Comparison of ENCODE assay signal across 13 mouse cellular contexts in genomic region chr16:12901096-12901995, GRCm38 (mm10).
DNase-seq lines count a peak whose midpoint lies in the region; ATAC-seq lines count a peak whose summit lies in the region.
"Had no signal": no experiment of that assay in that cellular context is flagged by ENCODE, and none has a peak within 500 bp of the region (broad histone marks: within the 10 kb centered on the region; RNA-seq: fewer than 3 reads in every experiment).

No protein-coding gene starts in this region.

- no peaks in the 10 kb centered on the region for H3K36me3 ChIP-seq in kidney, embryonic 14.5 days (ENCODE audit: control insufficient read depth, insufficient read depth, low read length)
- no peaks in the 10 kb centered on the region for H3K36me3 ChIP-seq in forebrain, embryonic 13.5 days (ENCODE audit: poor library complexity, severe bottlenecking)
- H3K36me3 ChIP-seq in midbrain, embryonic 15.5 days (replicated peaks) = no peaks in the 10 kb centered on the region
- H3K36me3 ChIP-seq: embryonic facial prominence, embryonic 13.5 days; heart, embryonic 15.5 days had no signal

- H3K9ac ChIP-seq in kidney, embryonic 14.5 days (ENCODE audit: low read depth, low read length) = no peak overlapping the region
- no peak overlapping the region for H3K9ac ChIP-seq in forebrain, embryonic 13.5 days
- H3K9ac ChIP-seq in midbrain, embryonic 15.5 days = no peak overlapping the region
- H3K9ac ChIP-seq: embryonic facial prominence, embryonic 13.5 days; heart, embryonic 15.5 days had no signal

- DNase-seq in kidney, adult 11 months = peak; percentile 63
- DNase-seq in kidney, adult 9 months = peak; percentile 40
- DNase-seq in ovary, postnatal 14 days (ENCODE audit: low spot score) = no peak
- no peak for DNase-seq in thymus, adult 18-20 months
- DNase-seq: adrenal gland, postnatal 10 days; cerebellum, adult 18-20 months had no signal

- no peaks in the 10 kb centered on the region for H3K9me3 ChIP-seq in kidney, embryonic 14.5 days (ENCODE audit: control insufficient read depth, low read length)
- H3K9me3 ChIP-seq in forebrain, embryonic 13.5 days (replicated peaks) = no peaks in the 10 kb centered on the region; the same call in 1 of the 2 replicates
- H3K9me3 ChIP-seq in midbrain, embryonic 15.5 days = 0 out of 2 replicates have a peak, but pooled peaks cover 2% of the 10 kb centered on the region
- H3K9me3 ChIP-seq: heart, embryonic 15.5 days had no signal

- 71% methylated on average over 9 of the region's 9 CpGs for WGBS in kidney, embryonic 14.5 days
- 48% methylated on average over 9 of the region's 9 CpGs for WGBS in forebrain, embryonic 13.5 days
- WGBS in midbrain, embryonic 15.5 days = 48% methylated on average over 9 of the region's 9 CpGs

- ATAC-seq in kidney, embryonic 14.5 days (ENCODE audit: low FRiP score, low TSS enrichment) = no peak
- peak; percentile 78 for ATAC-seq in forebrain, embryonic 13.5 days
- 0 out of 2 replicates have a peak, but pooled peaks have one; percentile 24 for ATAC-seq in midbrain, embryonic 15.5 days (replicated peaks)
- ATAC-seq in inflammation-experienced regulatory T-cells, adult 6 months = no peak
- ATAC-seq: intestine, postnatal 0 days had no signal

- no peak overlapping the region for H3K27ac ChIP-seq in kidney, embryonic 14.5 days (ENCODE audit: low read depth, low read length)
- 0 out of 2 replicates have a peak overlapping the region, but pooled peaks have one; percentile 10 for H3K27ac ChIP-seq in forebrain, embryonic 13.5 days
- H3K27ac ChIP-seq in midbrain, embryonic 15.5 days = no peak overlapping the region
- H3K27ac ChIP-seq: embryonic facial prominence, embryonic 13.5 days; heart, embryonic 15.5 days had no signal

- no peaks in the 10 kb centered on the region for H3K4me1 ChIP-seq in kidney, embryonic 14.5 days (ENCODE audit: control insufficient read depth, insufficient read depth, low read length)
- H3K4me1 ChIP-seq in forebrain, embryonic 13.5 days = peaks cover 17% of the 10 kb centered on the region
- no peaks in the 10 kb centered on the region for H3K4me1 ChIP-seq in midbrain, embryonic 15.5 days
- H3K4me1 ChIP-seq: embryonic facial prominence, embryonic 13.5 days; heart, embryonic 15.5 days had no signal

- no peaks in the 10 kb centered on the region for H3K27me3 ChIP-seq in kidney, embryonic 14.5 days (ENCODE audit: control insufficient read depth, insufficient read depth, low read length)
- no peaks in the 10 kb centered on the region for H3K27me3 ChIP-seq in forebrain, embryonic 13.5 days
- H3K27me3 ChIP-seq in midbrain, embryonic 15.5 days (replicated peaks) = no peaks in the 10 kb centered on the region
- H3K27me3 ChIP-seq: embryonic facial prominence, embryonic 13.5 days; heart, embryonic 15.5 days had no signal

- no peak overlapping the region for H3K4me2 ChIP-seq in kidney, embryonic 14.5 days (replicated peaks; ENCODE audit: low read depth, low read length)
- H3K4me2 ChIP-seq in forebrain, embryonic 13.5 days = no peak overlapping the region
- H3K4me2 ChIP-seq in midbrain, embryonic 15.5 days = no peak overlapping the region
- H3K4me2 ChIP-seq: embryonic facial prominence, embryonic 13.5 days; heart, embryonic 15.5 days had no signal

- no peak overlapping the region for H3K4me3 ChIP-seq in kidney, embryonic 14.5 days (ENCODE audit: low read length)
- no peak overlapping the region for H3K4me3 ChIP-seq in forebrain, embryonic 13.5 days
- no peak overlapping the region for H3K4me3 ChIP-seq in midbrain, embryonic 15.5 days
- H3K4me3 ChIP-seq: embryonic facial prominence, embryonic 13.5 days; heart, embryonic 15.5 days had no signal

Comparison
In these comparisons a context has a peak if more than half of its experiments do, and no peak if none do; other contexts are left out.
1. DNase-seq: peak in kidney, adult 11 months (single experiment) and kidney, adult 9 months (single experiment); none in ovary, postnatal 14 days (single experiment) and thymus, adult 18-20 months (0 of 2).
2. ATAC-seq: peak in forebrain, embryonic 13.5 days (single experiment) and midbrain, embryonic 15.5 days (single experiment); none in kidney, embryonic 14.5 days (single experiment) and inflammation-experienced regulatory T-cells, adult 6 months (single experiment).